Comparison of ENCODE assay signal across 9 mouse cellular contexts in the genomic region with DNA sequence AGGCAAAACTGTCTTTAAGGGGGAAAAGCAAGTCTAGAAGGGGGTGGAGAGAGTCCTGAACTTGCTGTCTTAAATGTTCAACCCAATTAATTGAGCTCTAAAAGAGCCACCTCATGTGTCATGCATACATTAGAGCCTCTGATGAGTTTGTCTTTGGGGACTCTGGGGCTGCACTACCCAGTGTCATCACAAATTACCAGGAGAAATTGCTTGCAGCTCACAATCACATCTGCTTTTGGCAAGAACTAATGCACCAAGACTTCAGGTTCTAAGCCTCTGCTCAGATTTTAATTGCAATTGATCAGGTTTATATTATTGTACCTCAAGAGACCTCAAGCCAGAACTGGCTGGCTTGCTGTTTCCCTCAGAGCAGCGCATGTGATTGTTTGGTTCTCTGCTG. TPM values are rescaled to one million over a fixed set of nuclear protein-coding genes. Genes with fewer than 3 reads are reported as not detected.
DNase-seq lines count a peak whose midpoint lies in the region; ATAC-seq and TF ChIP-seq lines count a peak whose summit lies in the region.
"Had no signal": no experiment of that assay in that cellular context is flagged by ENCODE, and none has a peak within 500 bp of the region (broad histone marks: within the 10 kb centered on the region; RNA-seq: fewer than 3 reads in every experiment).

No protein-coding gene starts in this region.

- H3K4me1 ChIP-seq in intestine, embryonic 14.5 days (replicated peaks; ENCODE audit: control insufficient read depth, insufficient read depth, low read length), result peaks cover 5% of the 10 kb centered on the region; the same call in 1 of the 2 replicates
- no peaks in the 10 kb centered on the region for H3K4me1 ChIP-seq in intestine, postnatal 0 days (replicated peaks; ENCODE audit: control insufficient read depth, insufficient read depth, low read length)
- peaks cover 36% of the 10 kb centered on the region for H3K4me1 ChIP-seq in embryonic facial prominence, embryonic 10.5 days
- no peaks in the 10 kb centered on the region for H3K4me1 ChIP-seq in neural tube, embryonic 14.5 days (ENCODE audit: control insufficient read depth, insufficient read depth, low read length)

- H3K9ac ChIP-seq in intestine, embryonic 14.5 days (ENCODE audit: low read length), result no peak overlapping the region
- H3K9ac ChIP-seq in intestine, postnatal 0 days (ENCODE audit: low read depth, low read length), result no peak overlapping the region
- no peak overlapping the region for H3K9ac ChIP-seq in neural tube, embryonic 14.5 days (replicated peaks; ENCODE audit: low read depth, low read length)
- H3K9ac ChIP-seq: kidney, embryonic 15.5 days had no signal

- 44% methylated on average over 1 of the region's 1 CpGs for WGBS in intestine, embryonic 14.5 days
- WGBS in intestine, postnatal 0 days, result 69% methylated on average over 1 of the region's 1 CpGs
- WGBS in embryonic facial prominence, embryonic 10.5 days, result 49% methylated on average over 1 of the region's 1 CpGs
- WGBS in neural tube, embryonic 14.5 days, result 31% methylated on average over 1 of the region's 1 CpGs

- H3K4me2 ChIP-seq in intestine, embryonic 14.5 days (ENCODE audit: low read length), result peak overlapping the region; percentile 40
- no peak overlapping the region for H3K4me2 ChIP-seq in intestine, postnatal 0 days (replicated peaks; ENCODE audit: low read depth)
- peak overlapping the region; percentile 27; the same call in 1 of the 2 replicates for H3K4me2 ChIP-seq in neural tube, embryonic 14.5 days (ENCODE audit: low read depth, low read length)
- H3K4me2 ChIP-seq: kidney, embryonic 15.5 days had no signal

- DNase-seq in cerebellum, adult 11-12 months, result peak; percentile 36
- DNase-seq in cerebellum, adult 8-10 months, result no peak
- no peak for DNase-seq in intestine, embryonic 14.5 days (ENCODE audit: low spot score)
- no peak for DNase-seq in embryonic facial prominence, embryonic 10.5 days (ENCODE audit: low spot score)
- no peak for DNase-seq in B cell, adult 2 months
- no peak for DNase-seq in MN1 (ENCODE audit: low spot score)

- no peak for TF ChIP-seq CTCF in intestine, postnatal 0 days (IDR thresholded peaks at IDR 0.05; ENCODE audit: low read depth)

- no peak for ATAC-seq in intestine, embryonic 14.5 days (replicated peaks; ENCODE audit: low FRiP score, low TSS enrichment, low read depth)
- ATAC-seq in intestine, postnatal 0 days, result no peak
- no peak for ATAC-seq in neural tube, embryonic 14.5 days (ENCODE audit: low read depth)

- no peaks in the 10 kb centered on the region for H3K9me3 ChIP-seq in intestine, embryonic 14.5 days (ENCODE audit: control insufficient read depth, low read length)
- no peaks in the 10 kb centered on the region for H3K9me3 ChIP-seq in intestine, postnatal 0 days (ENCODE audit: control insufficient read depth)
- no peaks in the 10 kb centered on the region for H3K9me3 ChIP-seq in embryonic facial prominence, embryonic 10.5 days
- H3K9me3 ChIP-seq in neural tube, embryonic 14.5 days (ENCODE audit: control insufficient read depth, low read length), result no peaks in the 10 kb centered on the region
- H3K9me3 ChIP-seq: kidney, embryonic 15.5 days had no signal

- H3K36me3 ChIP-seq in intestine, embryonic 14.5 days (ENCODE audit: control insufficient read depth, insufficient read depth, low read length), result no peaks in the 10 kb centered on the region
- no peaks in the 10 kb centered on the region for H3K36me3 ChIP-seq in intestine, postnatal 0 days (ENCODE audit: control insufficient read depth, insufficient read depth)
- H3K36me3 ChIP-seq in embryonic facial prominence, embryonic 10.5 days (replicated peaks), result no peaks in the 10 kb centered on the region
- H3K36me3 ChIP-seq in neural tube, embryonic 14.5 days (ENCODE audit: control insufficient read depth, insufficient read depth, low read length), result no peaks in the 10 kb centered on the region
- H3K36me3 ChIP-seq: kidney, embryonic 15.5 days had no signal

- H3K27ac ChIP-seq in intestine, embryonic 14.5 days (ENCODE audit: low read depth), result no peak overlapping the region
- no peak overlapping the region for H3K27ac ChIP-seq in intestine, postnatal 0 days (ENCODE audit: low read depth, low read length)
- H3K27ac ChIP-seq in embryonic facial prominence, embryonic 10.5 days (replicated peaks), result no peak overlapping the region; the same call in 1 of the 2 replicates
- no peak overlapping the region for H3K27ac ChIP-seq in neural tube, embryonic 14.5 days (ENCODE audit: low read depth, low read length)
- H3K27ac ChIP-seq: kidney, embryonic 15.5 days had no signal

- H3K4me3 ChIP-seq in intestine, embryonic 14.5 days (ENCODE audit: low read depth, low read length), result peak overlapping the region; percentile 21
- no peak overlapping the region for H3K4me3 ChIP-seq in intestine, postnatal 0 days (ENCODE audit: low read depth, low read length)
- peak overlapping the region; percentile 26; the same call in 1 of the 2 replicates for H3K4me3 ChIP-seq in embryonic facial prominence, embryonic 10.5 days
- no peak overlapping the region for H3K4me3 ChIP-seq in neural tube, embryonic 14.5 days (ENCODE audit: low read depth, low read length)
- H3K4me3 ChIP-seq: kidney, embryonic 15.5 days had no signal

- no peaks in the 10 kb centered on the region for H3K27me3 ChIP-seq in intestine, embryonic 14.5 days (replicated peaks; ENCODE audit: control insufficient read depth, insufficient read depth, low read length)
- H3K27me3 ChIP-seq in intestine, postnatal 0 days (replicated peaks; ENCODE audit: control insufficient read depth, insufficient read depth, low read length), result no peaks in the 10 kb centered on the region
- no peaks in the 10 kb centered on the region for H3K27me3 ChIP-seq in embryonic facial prominence, embryonic 10.5 days (replicated peaks; ENCODE audit: low read depth, poor library complexity, severe bottlenecking)
- H3K27me3 ChIP-seq in neural tube, embryonic 14.5 days (ENCODE audit: control insufficient read depth, insufficient read depth, low read length), result no peaks in the 10 kb centered on the region
- H3K27me3 ChIP-seq: kidney, embryonic 15.5 days had no signal

RNA-seq across cellular contexts. Expression of a gene that starts 4.1 kb away (rescaled TPM):
- 48.1 and 58.1 TPM in 2 replicates for polyA plus RNA-seq in intestine, embryonic 14.5 days (2014; fragmentation: Nextera tagmentation; extraction: Ambion mirVana)
- polyA plus RNA-seq in intestine, postnatal 0 days (2015; fragmentation: Nextera tagmentation; extraction: Ambion mirVana), result 18.5 and 18.6 TPM in 2 replicates
- polyA plus RNA-seq in embryonic facial prominence, embryonic 10.5 days (2016; fragmentation: Nextera tagmentation; extraction: Ambion mirVana), result 23.5 and 25.1 TPM in 2 replicates
- 15.8 and 30.9 TPM in 2 replicates for polyA plus RNA-seq in neural tube, embryonic 14.5 days (2014; fragmentation: Nextera tagmentation; extraction: Ambion mirVana)

Comparison
In these comparisons a context has a peak if more than half of its experiments do, and no peak if none do; other contexts are left out.
1. H3K4me3 ChIP-seq: peak in intestine, embryonic 14.5 days (single experiment) and embryonic facial prominence, embryonic 10.5 days (single experiment); none in intestine, postnatal 0 days (single experiment) and neural tube, embryonic 14.5 days (single experiment).